Mouse (Mus musculus) lung, embryonic 16.5 days (tissue): ENCODE measurements at regions not wholly inside any gene's neighbourhood (a gene's known extent, or its start where the extent isn't known, plus 50 kb on each side); places are given as distances from the start of the nearest gene placed in this dataset.
A peak's percentile ranks its signal among the peaks of the same experiment; 100 is the strongest.

Experiments used
- ATAC-seq: fragments of 200-750 bp; cut with Nextera tagmentation; 2 replicates; pipeline ENCODE4 v1.8.0; 2017; ENCODE audit warnings: low read depth, mild to moderate bottlenecking, moderate library complexity
- H3K27ac ChIP-seq: fragments of 300-500 bp; sonication (generic); 2 replicates; pipeline ENCODE4 v1.5.1; 2014; ENCODE audit warnings: mild to moderate bottlenecking, control low read depth, low read length
- H3K27me3 ChIP-seq: fragments of 300-500 bp; sonication (generic); 2 replicates; pipeline ENCODE4 v1.6.1; 2014; ENCODE audit warnings: low read depth, low read length, mixed read lengths; ENCODE audit not compliant: control insufficient read depth, insufficient read depth
- H3K36me3 ChIP-seq: fragments of 300-500 bp; sonication (generic); 2 replicates; pipeline ENCODE4 v1.6.1; 2014; ENCODE audit warnings: low read length; ENCODE audit not compliant: control insufficient read depth, insufficient read depth
- H3K4me1 ChIP-seq: fragments of 300-500 bp; sonication (generic); replicated peaks from 2 replicates; pipeline ENCODE4 v1.6.1; 2014; ENCODE audit warnings: low read length, mixed read lengths; ENCODE audit not compliant: control insufficient read depth, insufficient read depth
- H3K4me2 ChIP-seq: fragments of 300-500 bp; sonication (generic); 2 replicates; pipeline ENCODE4 v1.6.1; 2014; ENCODE audit warnings: low read depth, low read length, control low read depth
- H3K4me3 ChIP-seq: fragments of 300-500 bp; sonication (generic); 2 replicates; pipeline ENCODE4 v1.5.1; 2014; ENCODE audit warnings: mild to moderate bottlenecking, low read length, control low read depth
- H3K9ac ChIP-seq: fragments of 300-500 bp; sonication (generic); 2 replicates; pipeline ENCODE4 v1.6.1; 2014; ENCODE audit warnings: low read length, control low read depth
- H3K9me3 ChIP-seq: fragments of 300-500 bp; sonication (generic); 2 replicates; pipeline ENCODE4 v1.6.1; 2016; ENCODE audit warnings: low read length; ENCODE audit not compliant: control insufficient read depth
- WGBS: fragments of 180-500 bp; shearing (Covaris S2); extraction: QIAGEN DNeasy Blood & Tissue Kit; methylation state at CpG from one replicate; pipeline ENCODE4 v1.1.7; 2014; 5-methylcytosine and 5-hydroxymethylcytosine counted together

GRCm38 (mm10) chr9:30662456-30662855 lies 235.5 kb downstream of the Snx19 start:
- no peaks in the 10 kb centered on the region for H3K27me3 ChIP-seq
- ATAC-seq = no peak
- no peak overlapping the region for H3K27ac ChIP-seq
- WGBS = 82% methylated on average over 6 of the region's 6 CpGs
- no peak overlapping the region for H3K4me2 ChIP-seq
- H3K9ac ChIP-seq = no peak overlapping the region
- no peaks in the 10 kb centered on the region for H3K36me3 ChIP-seq
- H3K4me3 ChIP-seq = no peak overlapping the region
- no peaks in the 10 kb centered on the region for H3K4me1 ChIP-seq
- peaks cover 5% of the 10 kb centered on the region for H3K9me3 ChIP-seq

- no peaks in the 10 kb centered on the region for H3K27me3 ChIP-seq
- no peaks in the 10 kb centered on the region for H3K36me3 ChIP-seq
- WGBS = 64% methylated on average over 5 of the region's 5 CpGs
- H3K4me2 ChIP-seq = no peak overlapping the region
- no peak overlapping the region for H3K4me3 ChIP-seq
- H3K9me3 ChIP-seq = peaks cover 1% of the 10 kb centered on the region; the same call in 1 of the 2 replicates
- no peak overlapping the region for H3K9ac ChIP-seq
- H3K4me1 ChIP-seq = no peaks in the 10 kb centered on the region
- no peak for ATAC-seq
- H3K27ac ChIP-seq = no peak overlapping the region
These were observed 227.1 kb downstream of the Snx19 start for GRCm38 (mm10) chr9:30653961-30654360.

GRCm38 (mm10) chr9:30653210-30653609 lies 226.3 kb downstream of the Snx19 start:
- no peaks in the 10 kb centered on the region for H3K27me3 ChIP-seq
- H3K4me3 ChIP-seq = no peak overlapping the region
- 88% methylated on average over 3 of the region's 3 CpGs for WGBS
- H3K27ac ChIP-seq = no peak overlapping the region
- no peak for ATAC-seq
- no peaks in the 10 kb centered on the region for H3K4me1 ChIP-seq
- H3K9me3 ChIP-seq = peaks cover 3% of the 10 kb centered on the region; the same call in 1 of the 2 replicates
- H3K4me2 ChIP-seq = no peak overlapping the region
- no peak overlapping the region for H3K9ac ChIP-seq
- no peaks in the 10 kb centered on the region for H3K36me3 ChIP-seq

GRCm38 (mm10) chr9:30649392-30650054 lies 222.6 kb downstream of the Snx19 start:
- Histone ChIP-seq H3K4me1 (no peaks in the 10 kb centered on the region), H3K4me2 (no peak overlapping the region), H3K9me3 (peaks cover 3% of the 10 kb centered on the region; the same call in 1 of the 2 replicates), H3K27ac (no peak overlapping the region), H3K36me3 (no peaks in the 10 kb centered on the region), H3K4me3 (no peak overlapping the region), H3K9ac (no peak overlapping the region), H3K27me3 (no peaks in the 10 kb centered on the region)
- no peak for ATAC-seq
- WGBS = 80% methylated on average over 13 of the region's 13 CpGs

- H3K9ac ChIP-seq = no peak overlapping the region
- H3K9me3 ChIP-seq = no peaks in the 10 kb centered on the region
- H3K36me3 ChIP-seq = no peaks in the 10 kb centered on the region
- WGBS = 56% methylated on average over 10 of the region's 10 CpGs
- ATAC-seq = no peak
- H3K4me2 ChIP-seq = no peak overlapping the region
- no peak overlapping the region for H3K27ac ChIP-seq
- H3K27me3 ChIP-seq = no peaks in the 10 kb centered on the region
- H3K4me3 ChIP-seq = no peak overlapping the region
- H3K4me1 ChIP-seq = peaks cover 18% of the 10 kb centered on the region
These were observed 207.0 kb downstream of the Snx19 start for GRCm38 (mm10) chr9:30633741-30634470.

GRCm38 (mm10) chr9:30632164-30633146 lies 205.5 kb downstream of the Snx19 start:
- Histone ChIP-seq H3K9ac (no peak overlapping the region), H3K4me3 (no peak overlapping the region), H3K4me2 (no peak overlapping the region), H3K9me3 (no peaks in the 10 kb centered on the region), H3K36me3 (no peaks in the 10 kb centered on the region), H3K27me3 (no peaks in the 10 kb centered on the region), H3K27ac (no peak overlapping the region), H3K4me1 (peaks cover 18% of the 10 kb centered on the region)
- WGBS = 24% methylated on average over 6 of the region's 6 CpGs
- peak; percentile 68 for ATAC-seq

- 0 out of 2 replicates have a peak, but pooled peaks cover 3% of the 10 kb centered on the region for H3K4me1 ChIP-seq
- H3K4me2 ChIP-seq = no peak overlapping the region
- no peak overlapping the region for H3K27ac ChIP-seq
- no peaks in the 10 kb centered on the region for H3K9me3 ChIP-seq
- H3K9ac ChIP-seq = no peak overlapping the region
- 62% methylated on average over 8 of the region's 8 CpGs for WGBS
- H3K27me3 ChIP-seq = no peaks in the 10 kb centered on the region
- H3K4me3 ChIP-seq = no peak overlapping the region
- no peak for ATAC-seq
- H3K36me3 ChIP-seq = no peaks in the 10 kb centered on the region
These were observed 198.7 kb downstream of the Snx19 start for GRCm38 (mm10) chr9:30625635-30626034.

- Histone ChIP-seq H3K36me3 (no peaks in the 10 kb centered on the region), H3K9ac (no peak overlapping the region), H3K4me2 (no peak overlapping the region), H3K4me3 (no peak overlapping the region), H3K27ac (no peak overlapping the region), H3K9me3 (no peaks in the 10 kb centered on the region), H3K4me1 (0 out of 2 replicates have a peak, but pooled peaks cover 3% of the 10 kb centered on the region), H3K27me3 (no peaks in the 10 kb centered on the region)
- no peak for ATAC-seq
- 67% methylated on average over 3 of the region's 3 CpGs for WGBS
These were observed 198.2 kb downstream of the Snx19 start for GRCm38 (mm10) chr9:30625090-30625489.

GRCm38 (mm10) chr9:30624481-30624880 lies 197.6 kb downstream of the Snx19 start:
- H3K4me3 ChIP-seq = no peak overlapping the region
- no peak overlapping the region for H3K9ac ChIP-seq
- WGBS = 76% methylated on average over 5 of the region's 5 CpGs
- no peaks in the 10 kb centered on the region for H3K27me3 ChIP-seq
- H3K9me3 ChIP-seq = no peaks in the 10 kb centered on the region
- no peak for ATAC-seq
- 0 out of 2 replicates have a peak, but pooled peaks cover 3% of the 10 kb centered on the region for H3K4me1 ChIP-seq
- H3K27ac ChIP-seq = no peak overlapping the region
- no peaks in the 10 kb centered on the region for H3K36me3 ChIP-seq
- H3K4me2 ChIP-seq = no peak overlapping the region
